Mouse (Mus musculus): ENCODE data around the gene Ppp4c.

DNA sequence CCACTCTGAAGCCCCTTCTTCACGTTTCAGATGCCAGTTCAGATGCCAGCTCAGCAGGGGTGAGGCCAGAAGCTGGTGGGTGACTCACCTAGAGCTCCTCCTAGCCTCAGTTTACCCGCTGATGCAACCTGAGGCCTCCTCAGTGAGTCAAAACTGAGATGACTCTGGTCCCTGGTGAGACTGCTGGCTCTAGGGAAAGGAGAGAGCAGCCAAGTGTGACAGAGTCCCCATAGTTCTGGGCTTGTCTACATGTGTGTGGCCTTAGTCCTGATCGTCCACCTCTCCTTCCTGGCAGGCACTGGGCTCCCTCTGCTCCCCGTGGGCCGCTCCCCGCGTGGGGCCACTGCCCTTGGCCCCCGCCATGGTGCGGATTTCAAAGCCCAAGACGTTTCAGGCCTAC lies 14.8 kb downstream of the Ppp4c start:
- 0 out of 2 replicates have a peak, but pooled peaks have one; percentile 26 for TF ChIP-seq POLR2A (IDR thresholded peaks at IDR 0.05; ENCODE audit: borderline replicate concordance, control insufficient read depth, low read depth, low read length)
- no peak for TF ChIP-seq CTCF (IDR thresholded peaks at IDR 0.05; ENCODE audit: control insufficient read depth, insufficient read depth, low read length)

Data from bone marrow, adult 2 months (tissue).